Mouse (Mus musculus) cerebellum, postnatal 14 days (tissue): ENCODE measurements around the gene Hsf2.

Source experiments
- DNase-seq, 2 experiments: peaks; one replicate each; pipeline ENCODE4 v3.0.0; 2021; ENCODE audit warnings: mixed read lengths in 2 of 2

Hsf2 gene

DNA sequence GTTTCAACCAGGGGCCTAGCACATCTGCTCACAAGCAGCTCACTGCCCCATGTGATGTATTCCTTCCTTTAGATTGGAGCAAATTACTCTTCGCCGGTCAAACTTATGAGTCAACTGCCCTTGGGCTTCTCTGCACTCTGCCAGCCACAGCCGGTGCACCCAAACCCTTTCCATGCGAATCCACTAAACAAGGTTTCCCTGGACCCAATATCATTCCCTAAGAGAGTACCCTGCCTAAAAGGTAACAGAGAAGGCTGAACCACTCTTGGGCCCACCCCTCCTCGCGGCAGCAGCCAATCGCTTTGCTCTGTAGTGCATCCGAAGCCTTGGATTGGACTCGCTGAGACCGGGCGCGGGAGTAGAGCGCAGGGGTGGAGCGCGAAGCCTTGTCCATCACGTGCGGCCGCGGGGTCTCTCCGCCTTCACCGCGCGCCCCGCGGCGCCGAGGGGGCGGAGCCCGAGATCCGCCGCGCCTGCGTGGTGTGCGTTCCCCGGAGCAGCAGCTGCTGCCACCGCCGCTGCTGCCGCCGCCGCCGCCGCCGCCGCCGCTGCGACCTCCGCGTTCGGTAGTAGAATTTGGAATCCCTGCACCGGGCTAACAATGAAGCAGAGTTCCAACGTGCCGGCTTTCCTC, at the start of gene Hsf2:
Hsf2 (plus strand) TSS at position 478 of the 634 bp plus-strand sequence.
- peak; percentile 96 to 97 for DNase-seq

- DNase-seq, result no peak
Measured at GRCm38 (mm10) chr10:57437898-57438297, 48.3 kb upstream of the Hsf2 start.

GRCm38 (mm10) chr10:57441049-57441448, 45.1 kb upstream of the Hsf2 start:
- no peak for DNase-seq

DNA sequence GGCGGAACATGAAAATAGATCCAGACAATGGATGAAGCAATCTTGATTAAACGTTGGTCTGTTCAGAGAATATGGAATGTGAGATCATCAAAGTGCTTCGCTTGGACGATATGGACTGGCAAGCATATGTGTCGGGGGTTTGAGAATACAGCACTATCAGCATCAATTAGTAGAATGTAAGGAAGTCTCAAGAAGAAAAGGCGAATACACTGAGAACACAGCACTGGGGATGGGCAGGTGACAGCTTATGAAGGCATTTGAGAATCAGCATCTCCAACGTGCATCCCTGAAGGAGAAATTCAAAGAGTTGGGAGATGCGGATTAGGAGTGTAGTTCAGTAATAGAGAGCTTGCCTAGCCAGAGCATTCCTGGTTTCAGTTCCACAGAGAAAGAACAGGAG, 41.8 kb upstream of the Hsf2 start:
- DNase-seq, result no peak

- no peak for DNase-seq
Measured at GRCm38 (mm10) chr10:57445655-57446054, 40.5 kb upstream of the Hsf2 start.

GRCm38 (mm10) chr10:57447657-57448050, 38.5 kb upstream of the Hsf2 start:
- DNase-seq, result no peak

GRCm38 (mm10) chr10:57448051-57448716, 38.0 kb upstream of the Hsf2 start:
- DNase-seq, result peak; percentile 92 to 93

DNA sequence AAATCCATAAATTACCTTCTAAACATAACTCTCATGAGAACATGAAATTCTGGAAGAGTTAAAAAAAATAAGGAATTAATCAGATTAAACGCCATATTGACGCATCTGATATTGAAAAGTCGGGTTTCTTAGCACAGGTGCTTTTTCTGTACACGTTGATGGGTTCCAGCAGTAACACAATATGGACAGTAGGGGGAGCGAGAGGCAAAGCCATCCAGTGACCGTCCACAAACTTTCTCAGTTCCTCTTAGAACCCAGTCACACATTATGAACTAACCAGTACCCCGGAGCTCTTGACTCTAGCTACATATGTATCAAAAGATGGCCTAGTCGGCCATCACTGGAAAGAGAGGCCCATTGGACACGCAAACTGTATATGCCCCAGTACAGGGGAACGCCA, 22.9 kb upstream of the Hsf2 start:
- peak; percentile 59 to 61 for DNase-seq

- DNase-seq, result no peak
Measured at GRCm38 (mm10) chr10:57465768-57466167, 20.4 kb upstream of the Hsf2 start.

DNA sequence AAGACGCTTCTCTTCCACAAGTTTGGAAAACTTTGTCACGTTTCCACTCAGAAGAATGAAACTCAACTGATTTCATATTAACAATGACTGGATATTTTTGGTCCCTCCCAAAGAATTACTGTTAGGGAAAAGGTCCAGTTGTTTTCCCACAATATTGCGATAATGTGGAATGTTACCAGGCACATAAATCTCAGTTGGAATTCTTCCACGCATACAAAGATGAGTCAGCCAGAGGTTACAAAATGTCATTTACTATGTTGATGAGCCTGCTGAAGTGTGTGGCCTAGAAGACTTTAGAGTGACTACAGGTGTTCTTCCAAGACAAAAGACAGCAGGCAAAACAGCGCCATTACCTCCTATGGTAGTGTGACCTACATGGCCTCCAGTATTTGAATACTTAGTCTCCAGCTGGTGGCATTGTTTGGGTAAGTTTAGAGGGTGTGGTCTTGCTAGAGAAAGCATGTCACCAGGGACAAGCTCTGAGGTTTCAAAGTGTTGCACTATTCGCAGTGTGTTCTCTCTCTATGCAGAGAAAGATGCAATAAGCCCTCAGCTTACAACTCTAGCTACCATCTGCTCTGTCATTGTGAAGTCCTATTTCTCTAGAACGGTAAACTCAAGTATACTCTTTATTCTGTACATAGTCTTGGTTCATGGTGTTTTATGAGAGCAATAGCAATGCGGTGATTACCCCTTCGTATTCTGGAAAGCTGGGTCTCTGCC, 8.9 kb upstream of the Hsf2 start:
- no peak for DNase-seq

GRCm38 (mm10) chr10:57481717-57482116, 4.5 kb upstream of the Hsf2 start:
- no peak for DNase-seq

- no peak for DNase-seq
Measured at GRCm38 (mm10) chr10:57484741-57485140, 1.4 kb upstream of the Hsf2 start.

- DNase-seq, result peak; percentile 90 to 92
Measured at GRCm38 (mm10) chr10:57486542-57487071, 422 bp downstream of the Hsf2 start.

DNA sequence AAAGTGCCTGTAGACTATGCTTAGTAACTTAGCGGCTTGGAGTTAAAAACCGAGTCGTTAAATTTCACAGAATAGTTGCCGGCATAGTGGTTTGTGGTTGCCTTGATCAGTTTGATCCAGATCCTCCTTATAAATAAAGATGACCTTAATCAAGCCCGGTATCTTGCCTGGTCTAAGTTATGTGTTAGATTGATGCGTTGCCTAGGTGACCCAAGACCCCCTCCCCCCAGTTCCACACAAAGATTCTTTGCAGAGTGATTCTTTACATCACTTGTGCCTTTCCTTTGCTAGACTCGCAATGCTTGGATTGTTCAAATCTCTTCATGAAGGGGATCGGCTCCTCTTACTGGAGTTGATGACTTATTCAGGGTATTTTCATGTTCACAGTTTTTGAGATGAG, 1.0 kb downstream of the Hsf2 start:
- peak; percentile 23 to 36 for DNase-seq

DNA sequence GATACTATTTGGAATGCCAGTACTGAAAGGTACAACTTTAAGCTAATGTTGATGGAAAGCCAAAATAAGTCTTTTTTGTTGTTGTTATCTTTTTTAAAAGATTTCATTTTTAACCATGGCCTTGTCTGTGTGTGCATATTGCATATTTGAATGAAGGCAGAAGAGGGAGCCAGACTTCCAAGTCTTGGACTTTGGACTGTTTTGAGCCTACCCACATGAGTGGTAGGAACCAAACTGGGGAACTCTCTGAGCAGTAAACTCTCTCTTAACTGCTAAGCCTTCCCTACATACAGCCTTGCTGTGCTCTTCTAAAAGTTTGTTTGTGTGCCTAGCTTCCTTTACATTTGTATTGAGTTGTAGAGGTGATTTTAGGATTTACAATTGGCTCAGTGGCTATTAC, 2.4 kb downstream of the Hsf2 start:
- no peak for DNase-seq

- DNase-seq, result no peak
Measured at GRCm38 (mm10) chr10:57492050-57492449, 5.9 kb downstream of the Hsf2 start.

GRCm38 (mm10) chr10:57499414-57500156, 13.4 kb downstream of the Hsf2 start:
- no peak for DNase-seq

DNA sequence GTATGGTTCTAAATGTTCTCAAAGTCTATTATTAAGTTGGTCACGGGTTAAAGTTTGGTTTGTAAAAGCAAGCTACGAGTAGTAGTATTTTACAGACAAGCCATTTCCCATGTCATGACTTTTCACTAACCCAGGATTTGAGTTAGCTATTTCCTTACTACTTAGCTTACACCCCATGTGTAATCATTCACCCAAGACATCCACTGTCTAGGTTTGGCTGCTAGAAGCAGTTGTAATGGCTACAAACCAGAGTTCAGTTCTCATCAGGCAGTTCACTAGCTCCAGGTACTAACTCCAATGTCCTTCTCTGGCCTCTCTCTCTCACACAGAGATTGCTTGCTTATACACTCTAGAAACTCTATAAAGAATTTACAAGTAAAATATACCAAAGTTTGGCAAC, 28.4 kb downstream of the Hsf2 start:
- no peak for DNase-seq

GRCm38 (mm10) chr10:57515278-57515677, 29.1 kb downstream of the Hsf2 start:
- DNase-seq, result peak in 1 of 2 experiments; percentile 19

- DNase-seq, result no peak
Measured at GRCm38 (mm10) chr10:57526469-57526868, 40.3 kb downstream of the Hsf2 start.

DNA sequence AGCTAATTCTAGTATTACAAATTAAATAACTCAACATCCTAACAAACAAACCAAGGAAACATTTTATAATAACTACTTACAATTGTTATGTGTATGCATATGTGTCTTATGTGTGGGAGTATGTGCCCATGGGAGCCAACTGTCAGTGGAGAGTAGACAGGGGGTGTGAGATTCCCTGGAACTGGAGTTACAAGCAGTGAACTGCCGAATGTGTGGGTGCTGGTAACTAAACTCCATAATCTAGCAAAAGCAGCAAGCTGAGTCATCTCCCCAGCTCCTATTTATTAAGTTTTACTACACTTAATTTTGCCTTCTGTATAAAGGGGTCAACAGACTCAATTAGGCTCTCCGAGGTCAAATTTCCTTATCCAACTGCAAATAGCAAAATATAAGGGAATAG, 44.9 kb downstream of the Hsf2 start:
- peak in 1 of 2 experiments; percentile 9 for DNase-seq

DNA sequence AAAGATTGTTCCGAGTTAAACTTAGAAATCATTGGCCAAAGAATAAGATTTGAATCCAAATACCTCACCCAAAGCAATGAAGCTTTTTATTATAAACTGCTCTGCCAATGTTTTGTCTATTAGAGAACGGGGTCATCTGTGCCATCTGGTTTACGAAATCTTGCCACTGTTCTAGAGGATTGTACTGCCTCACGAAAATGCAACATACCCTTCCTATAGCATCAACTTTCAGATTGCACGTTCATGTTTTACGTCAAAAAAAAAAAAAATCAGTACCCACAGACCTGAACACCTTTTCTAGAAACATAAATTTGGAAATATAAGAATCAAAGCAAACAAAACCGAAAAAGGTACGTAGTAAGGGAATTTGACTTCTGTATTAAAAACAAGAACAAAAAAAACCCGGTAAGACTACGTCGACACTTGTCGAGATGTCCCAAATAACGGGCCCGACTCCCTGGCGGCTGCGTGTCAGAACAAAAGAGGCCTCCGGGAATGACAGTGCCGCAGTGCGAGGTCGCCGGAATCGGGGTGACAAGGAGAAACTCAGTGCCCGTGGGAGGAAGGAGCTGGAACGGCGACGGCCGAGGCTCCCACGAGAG, 45.5 kb downstream of the Hsf2 start:
- no peak for DNase-seq
